ENCODE assay signal across 9 mouse cellular contexts in genomic region chr5:151154780-151155179, GRCm38 (mm10).
DNase-seq lines count a peak whose midpoint lies in the region; ATAC-seq and TF ChIP-seq lines count a peak whose summit lies in the region.
"Had no signal": no experiment of that assay in that cellular context is flagged by ENCODE, and none has a peak within 500 bp of the region (broad histone marks: within the 10 kb centered on the region; RNA-seq: fewer than 3 reads in every experiment).

No protein-coding gene starts in this region.

- intact Hi-C loops in gastrocnemius, adult 2 months (cut with DNase I): no loop called here

- H3K27ac ChIP-seq in gastrocnemius, adult 2 months: peak overlapping the region; percentile 64
- 0 out of 2 replicates have a peak overlapping the region, but pooled peaks have one; percentile 39 for H3K27ac ChIP-seq in embryonic facial prominence, embryonic 15.5 days (replicated peaks)
- no peak overlapping the region for H3K27ac ChIP-seq in neural tube, embryonic 15.5 days (replicated peaks)
- H3K27ac ChIP-seq: hindbrain, embryonic 15.5 days had no signal

- peak; percentile 51; the same call in 1 of the 2 replicates for ATAC-seq in embryonic facial prominence, embryonic 15.5 days (ENCODE audit: insufficient number of reproducible peaks, low FRiP score, low TSS enrichment, low read depth)
- ATAC-seq in neural tube, embryonic 15.5 days (ENCODE audit: low FRiP score): no peak

- H3K9ac ChIP-seq in embryonic facial prominence, embryonic 15.5 days: no peak overlapping the region
- H3K9ac ChIP-seq in neural tube, embryonic 15.5 days (replicated peaks): no peak overlapping the region
- H3K9ac ChIP-seq: hindbrain, embryonic 15.5 days had no signal

- H3K36me3 ChIP-seq in embryonic facial prominence, embryonic 15.5 days: no peaks in the 10 kb centered on the region
- no peaks in the 10 kb centered on the region for H3K36me3 ChIP-seq in neural tube, embryonic 15.5 days
- H3K36me3 ChIP-seq: hindbrain, embryonic 15.5 days had no signal

- peaks cover 15% of the 10 kb centered on the region; the same call in 1 of the 2 replicates for H3K4me1 ChIP-seq in embryonic facial prominence, embryonic 15.5 days
- 0 out of 2 replicates have a peak, but pooled peaks cover 5% of the 10 kb centered on the region for H3K4me1 ChIP-seq in neural tube, embryonic 15.5 days

- no peaks in the 10 kb centered on the region for H3K27me3 ChIP-seq in embryonic facial prominence, embryonic 15.5 days
- H3K27me3 ChIP-seq in neural tube, embryonic 15.5 days (replicated peaks): no peaks in the 10 kb centered on the region
- H3K27me3 ChIP-seq: hindbrain, embryonic 15.5 days had no signal

- TF ChIP-seq CTCF in gastrocnemius, adult 2 months (IDR thresholded peaks at IDR 0.05): no peak

- 22% methylated on average over 3 of the region's 3 CpGs for WGBS in embryonic facial prominence, embryonic 15.5 days
- 42% methylated on average over 3 of the region's 3 CpGs for whole genome bisulfite sequencing in neural tube, embryonic 15.5 days

- H3K9me3 ChIP-seq in embryonic facial prominence, embryonic 15.5 days (replicated peaks): no peaks in the 10 kb centered on the region
- H3K9me3 ChIP-seq in neural tube, embryonic 15.5 days (replicated peaks): no peaks in the 10 kb centered on the region
- H3K9me3 ChIP-seq: hindbrain, embryonic 15.5 days had no signal

- DNase-seq in gastrocnemius, adult 2 months: peak; percentile 63
- DNase-seq in gastrocnemius, postnatal 4 days (ENCODE audit: low spot score in 2 of 2): no peak
- DNase-seq in kidney, postnatal 10 days: peak; percentile 70
- DNase-seq in lung, postnatal 36 days: peak; percentile 90
- DNase-seq in spleen, postnatal 36 days (ENCODE audit: low spot score in 2 of 2): no peak
- no peak for DNase-seq in spleen, postnatal 10 days (ENCODE audit: low spot score in 2 of 2)

- no peak overlapping the region for H3K4me3 ChIP-seq in gastrocnemius, adult 2 months
- H3K4me3 ChIP-seq in embryonic facial prominence, embryonic 15.5 days (replicated peaks): no peak overlapping the region
- H3K4me3 ChIP-seq in neural tube, embryonic 15.5 days (replicated peaks): no peak overlapping the region
- H3K4me3 ChIP-seq: hindbrain, embryonic 15.5 days had no signal

- no peak overlapping the region for H3K4me2 ChIP-seq in embryonic facial prominence, embryonic 15.5 days (replicated peaks)
- no peak overlapping the region for H3K4me2 ChIP-seq in neural tube, embryonic 15.5 days
- H3K4me2 ChIP-seq: hindbrain, embryonic 15.5 days had no signal

Comparison
In these comparisons a context has a peak if more than half of its experiments do, and no peak if none do; other contexts are left out.
1. DNase-seq: peak in gastrocnemius, adult 2 months (single experiment), kidney, postnatal 10 days (single experiment) and lung, postnatal 36 days (single experiment); none in gastrocnemius, postnatal 4 days (0 of 2), spleen, postnatal 36 days (0 of 2) and spleen, postnatal 10 days (0 of 2).